Mouse (Mus musculus): ENCODE measurements at regions not wholly inside any gene's neighbourhood (a gene's known extent, or its start where the extent isn't known, plus 50 kb on each side); places are given as distances from the start of the nearest gene placed in this dataset.

DNA sequence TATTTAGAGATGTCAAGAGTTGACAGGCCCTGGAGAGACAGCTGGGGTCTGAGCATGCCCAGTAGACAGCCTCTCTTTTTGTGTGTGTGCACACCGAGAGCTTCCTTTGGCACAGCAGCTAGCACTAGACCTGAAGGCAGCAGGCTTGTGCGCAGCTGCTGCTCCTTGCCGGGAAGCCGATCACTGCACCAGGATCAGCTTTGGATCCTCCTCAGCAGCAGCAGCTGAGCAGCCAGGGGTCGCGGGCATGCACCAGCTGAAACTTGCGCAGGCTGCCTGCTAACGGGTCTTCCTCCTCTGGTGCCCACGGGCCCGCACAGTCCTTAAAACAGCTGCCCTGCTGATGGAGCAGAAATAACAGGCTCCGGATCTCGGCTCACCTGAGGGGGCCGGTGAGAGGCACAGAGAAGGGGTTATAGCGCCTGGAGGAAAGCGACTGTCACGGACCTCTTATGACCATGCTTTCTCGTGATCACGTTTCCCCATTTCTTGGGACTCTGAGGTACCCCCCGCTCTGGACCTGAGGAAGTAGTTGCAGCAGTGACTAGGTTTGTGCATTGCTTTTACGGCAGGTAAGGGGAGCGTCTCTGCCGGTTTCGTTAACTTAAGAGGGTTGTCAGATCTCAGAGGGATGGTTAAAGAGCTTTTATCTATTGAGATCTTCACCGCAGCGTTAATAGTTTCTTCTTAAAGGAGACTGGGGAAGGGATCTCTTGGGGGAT is 57.8 kb upstream of the Arhgap18 start:
- TF ChIP-seq GATA1 (IDR thresholded peaks at IDR 0.05; ENCODE audit: low read length), result no peak
- no peak for TF ChIP-seq TAL1 (IDR thresholded peaks at IDR 0.05; ENCODE audit: low read length)
